Mouse (Mus musculus) E14TG2a.4 (cell line): Measurements from ENCODE around the gene Csnk1e.

ENCODE experiments used
- H3K27me3 ChIP-seq: 2 replicates; pipeline ENCODE4 v1.6.1; 2014; ENCODE audit warnings: low read length, control low read depth; ENCODE audit not compliant: insufficient read depth
- H3K36me3 ChIP-seq: 2 replicates; pipeline ENCODE4 v1.6.1; 2014; ENCODE audit warnings: low read length, control low read depth; ENCODE audit not compliant: insufficient read depth
- H3K4me1 ChIP-seq: replicated peaks from 2 replicates; pipeline ENCODE4 v1.6.1; 2014; ENCODE audit warnings: low read depth, low read length, control low read depth
- H3K4me3 ChIP-seq: replicated peaks from 2 replicates; pipeline ENCODE4 v1.5.1; 2014; ENCODE audit warnings: mild to moderate bottlenecking, low read length
- H3K9me3 ChIP-seq: 2 replicates; pipeline ENCODE4 v1.6.1; 2014; ENCODE audit warnings: low read length, control low read depth
- CTCF ChIP-seq: conservative IDR thresholded peaks from 2 replicates; pipeline ENCODE4 v1.5.1; 2014; ENCODE audit warnings: low read length
- NANOG ChIP-seq: IDR thresholded peaks from 2 replicates; pipeline ENCODE4 v1.6.1; 2014; ENCODE audit warnings: borderline replicate concordance, low read length, mixed read lengths
- POU5F1 ChIP-seq: IDR thresholded peaks from 2 replicates; pipeline ENCODE4 v1.6.1; 2014; ENCODE audit warnings: low read length, borderline replicate concordance

The Csnk1e gene

GRCm38 (mm10) chr15:79440651-79441330 is 14.6 kb downstream of the Csnk1e start:
- peaks cover 14% of the 10 kb centered on the region for H3K27me3 ChIP-seq
- peak overlapping the region; percentile 86 for H3K4me3 ChIP-seq
- peaks cover 87% of the 10 kb centered on the region for H3K4me1 ChIP-seq
- peaks cover 15% of the 10 kb centered on the region for H3K36me3 ChIP-seq
- no peak for TF ChIP-seq CTCF
- no peak for TF ChIP-seq POU5F1
- TF ChIP-seq NANOG, result no peak
- no peaks in the 10 kb centered on the region for H3K9me3 ChIP-seq

DNA sequence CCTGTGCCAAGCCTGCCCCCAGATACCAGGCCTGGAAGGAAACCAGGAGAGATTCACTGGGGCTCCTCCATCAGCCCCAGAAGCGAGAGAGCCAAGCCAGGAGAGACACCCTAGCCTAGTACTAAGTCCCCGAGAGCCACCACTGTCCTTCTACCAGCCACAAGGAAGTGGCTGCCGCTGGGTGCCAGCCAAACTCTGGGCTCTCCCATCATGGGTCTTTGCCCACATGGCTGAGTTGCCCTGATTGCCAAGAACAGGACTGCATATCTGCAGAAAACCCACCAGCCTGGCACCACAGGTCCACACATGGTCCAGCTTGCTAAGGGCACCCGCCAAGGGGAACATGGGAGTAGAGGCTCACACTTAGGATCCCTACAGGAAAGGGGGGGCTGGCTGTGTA is 15.1 kb downstream of the Csnk1e start:
- Histone ChIP-seq H3K9me3 (no peaks in the 10 kb centered on the region), H3K27me3 (peaks cover 14% of the 10 kb centered on the region), H3K36me3 (peaks cover 21% of the 10 kb centered on the region), H3K4me3 (peak overlapping the region; percentile 86), H3K4me1 (peaks cover 91% of the 10 kb centered on the region)
- TF ChIP-seq NANOG (no peak), CTCF (no peak), POU5F1 (no peak)

DNA sequence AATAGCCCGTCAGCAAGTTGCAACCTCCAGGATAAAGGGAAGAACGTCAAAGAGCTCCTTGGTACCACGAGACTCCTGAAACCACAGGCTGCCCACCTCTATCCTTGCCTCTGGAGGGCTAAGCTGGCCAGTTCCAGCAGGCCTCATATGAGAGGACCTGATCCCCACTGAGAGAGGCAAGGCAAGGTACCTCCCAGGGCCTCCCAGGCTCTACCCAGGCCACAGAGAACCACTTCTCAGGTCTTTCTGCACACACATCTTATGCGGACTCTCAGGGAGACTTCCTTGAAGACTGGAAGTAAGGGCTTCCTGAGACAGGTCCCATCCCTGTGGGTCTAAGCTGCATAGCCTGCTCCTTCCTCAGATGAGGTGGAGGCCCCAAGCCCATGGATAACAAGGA is 16.0 kb downstream of the Csnk1e start:
- Histone ChIP-seq H3K27me3 (peaks cover 14% of the 10 kb centered on the region), H3K36me3 (peaks cover 29% of the 10 kb centered on the region), H3K4me1 (peaks cover 93% of the 10 kb centered on the region), H3K9me3 (no peaks in the 10 kb centered on the region), H3K4me3 (peak overlapping the region; percentile 86)
- TF ChIP-seq NANOG (no peak), CTCF (no peak), POU5F1 (no peak)

DNA sequence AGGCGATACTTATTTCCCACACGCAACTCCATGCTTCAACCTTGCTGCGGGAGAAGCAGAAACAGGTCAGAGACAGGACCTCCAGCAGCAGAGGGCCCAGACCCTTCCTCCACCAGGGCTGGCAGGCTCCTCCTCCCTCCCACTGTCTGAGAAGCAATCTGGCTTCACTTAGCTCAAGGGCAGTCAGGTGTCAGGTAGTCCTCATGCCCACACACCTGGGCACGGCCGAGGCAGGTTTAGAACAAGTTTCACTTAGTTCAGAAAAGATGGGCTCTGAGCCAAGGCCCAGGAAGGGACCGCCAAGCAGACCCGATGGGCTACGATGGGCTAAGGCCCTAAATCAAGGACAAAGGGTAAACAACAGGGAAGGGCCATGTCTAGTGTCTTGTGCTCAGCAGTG is 16.6 kb downstream of the Csnk1e start:
- peaks cover 93% of the 10 kb centered on the region for H3K4me1 ChIP-seq
- no peak for TF ChIP-seq POU5F1
- no peak for TF ChIP-seq CTCF
- no peak for TF ChIP-seq NANOG
- H3K9me3 ChIP-seq, result no peaks in the 10 kb centered on the region
- H3K27me3 ChIP-seq, result peaks cover 11% of the 10 kb centered on the region
- H3K4me3 ChIP-seq, result peak overlapping the region; percentile 86
- H3K36me3 ChIP-seq, result peaks cover 35% of the 10 kb centered on the region

GRCm38 (mm10) chr15:79438209-79438810 is 17.1 kb downstream of the Csnk1e start:
- TF ChIP-seq NANOG, result no peak
- TF ChIP-seq CTCF, result no peak
- no peak for TF ChIP-seq POU5F1
- Histone ChIP-seq H3K9me3 (no peaks in the 10 kb centered on the region), H3K36me3 (peaks cover 38% of the 10 kb centered on the region), H3K4me1 (peaks cover 92% of the 10 kb centered on the region), H3K4me3 (peak overlapping the region; percentile 86), H3K27me3 (peaks cover 7% of the 10 kb centered on the region)

DNA sequence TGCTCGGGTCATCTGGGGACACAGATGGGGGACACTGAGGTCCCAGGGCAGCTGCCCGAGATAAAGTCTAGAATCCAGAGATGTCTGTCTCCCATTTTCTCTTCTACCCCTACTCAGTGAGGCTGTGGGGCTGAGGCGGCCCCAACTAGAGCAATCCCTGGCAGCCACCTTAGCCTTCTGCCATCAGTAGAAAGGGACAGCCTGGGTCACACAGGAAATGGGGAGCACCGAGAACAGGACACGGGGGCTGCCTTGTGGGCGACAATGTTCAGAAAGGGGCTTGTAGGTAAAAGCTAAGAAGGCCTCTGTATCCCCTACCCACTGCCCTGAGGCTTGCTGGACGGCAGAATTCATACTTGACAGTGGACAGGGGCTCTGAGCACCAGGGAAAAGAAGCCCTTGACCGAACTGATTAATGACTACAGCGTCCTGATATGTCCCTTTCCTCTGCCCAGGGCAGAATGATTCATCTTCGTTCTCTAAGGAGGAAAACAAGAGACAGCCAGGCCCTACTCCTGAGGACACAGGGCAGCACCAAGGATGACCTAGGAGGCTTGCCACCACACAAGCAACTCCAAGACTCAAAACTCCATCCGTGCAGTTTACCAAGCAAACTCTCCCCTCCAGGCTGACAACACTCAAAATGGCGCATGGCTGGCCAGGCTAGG is 17.7 kb downstream of the Csnk1e start:
- H3K36me3 ChIP-seq, result peaks cover 44% of the 10 kb centered on the region
- H3K27me3 ChIP-seq, result peaks cover under 1% of the 10 kb centered on the region; the same call in 1 of the 2 replicates
- H3K9me3 ChIP-seq, result no peaks in the 10 kb centered on the region
- peaks cover 92% of the 10 kb centered on the region for H3K4me1 ChIP-seq
- TF ChIP-seq POU5F1, result no peak
- no peak for TF ChIP-seq NANOG
- TF ChIP-seq CTCF, result no peak
- peak overlapping the region; percentile 86 for H3K4me3 ChIP-seq

DNA sequence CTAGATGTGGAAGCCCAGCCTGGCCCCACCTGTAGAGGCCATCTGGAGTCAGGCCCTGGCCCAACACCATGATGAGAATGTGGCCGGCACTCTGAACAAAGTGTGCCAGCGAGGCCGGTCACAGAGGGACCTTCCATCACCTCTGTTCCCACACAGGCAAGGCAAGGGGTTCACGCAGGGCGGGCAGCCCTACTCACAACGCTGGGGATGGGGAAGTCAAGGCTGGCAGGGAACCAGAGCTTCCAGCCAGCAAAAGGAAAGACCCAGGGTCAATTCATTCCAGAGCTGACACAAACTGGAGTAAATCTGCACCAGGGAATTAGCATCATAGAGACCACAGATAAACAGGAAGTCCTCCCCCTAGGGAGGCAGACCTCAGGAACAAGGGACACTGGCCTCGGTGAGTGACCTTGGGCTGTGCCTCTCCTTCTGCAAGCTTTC is 18.9 kb downstream of the Csnk1e start:
- H3K9me3 ChIP-seq, result no peaks in the 10 kb centered on the region
- peaks cover 55% of the 10 kb centered on the region for H3K36me3 ChIP-seq
- H3K4me3 ChIP-seq, result peak overlapping the region; percentile 86
- no peak for TF ChIP-seq NANOG
- peak; percentile 12; the same call in 1 of the 2 replicates for TF ChIP-seq POU5F1
- no peak for TF ChIP-seq CTCF
- peaks cover 96% of the 10 kb centered on the region for H3K4me1 ChIP-seq
- H3K27me3 ChIP-seq, result no peaks in the 10 kb centered on the region

DNA sequence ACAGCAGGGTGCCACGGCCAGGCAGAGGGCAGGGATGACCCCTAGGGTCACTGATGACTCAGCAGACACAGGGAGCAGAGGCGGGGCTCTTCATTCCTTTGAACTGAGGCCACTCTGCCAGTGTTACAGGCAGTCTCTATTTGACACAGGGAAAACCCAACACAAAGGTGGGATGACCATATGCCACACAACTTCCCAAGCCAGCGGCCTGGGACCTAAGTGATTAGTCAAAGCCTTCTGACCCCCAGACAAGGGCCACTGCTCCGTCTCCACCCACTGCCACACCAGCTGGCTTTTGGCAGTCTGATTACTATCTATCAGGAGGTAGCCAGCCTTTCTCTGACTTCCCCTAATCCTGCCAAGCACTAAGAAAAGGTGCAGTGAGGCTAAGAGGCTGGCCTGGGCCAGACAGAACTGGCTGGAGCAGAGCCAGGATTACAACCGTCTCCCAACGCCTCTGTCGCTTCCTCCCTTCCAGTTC is 20.1 kb downstream of the Csnk1e start:
- H3K9me3 ChIP-seq, result no peaks in the 10 kb centered on the region
- no peaks in the 10 kb centered on the region for H3K27me3 ChIP-seq
- no peak for TF ChIP-seq CTCF
- no peak for TF ChIP-seq NANOG
- no peak for TF ChIP-seq POU5F1
- H3K4me3 ChIP-seq, result peak overlapping the region; percentile 86
- peaks cover 98% of the 10 kb centered on the region for H3K4me1 ChIP-seq
- peaks cover 68% of the 10 kb centered on the region for H3K36me3 ChIP-seq
